Mouse (Mus musculus) thymus, adult 2 months (tissue): ENCODE results near the gene Plekhb2. TPM values are rescaled to one million over a fixed set of nuclear protein-coding genes. Genes with fewer than 3 reads are reported as not detected.

ENCODE experiments used
- DNase-seq: peaks from one replicate; pipeline ENCODE4 v3.0.0; 2021
- H3K27ac ChIP-seq: fragments of 200-500 bp; 2 replicates; pipeline ENCODE4 v1.5.1; 2012; ENCODE audit warnings: low read length, control low read depth; ENCODE audit not compliant: control insufficient read depth, insufficient read depth
- H3K27me3 ChIP-seq: fragments of 200-500 bp; 2 replicates; pipeline ENCODE4 v1.6.1; 2012; ENCODE audit warnings: mild to moderate bottlenecking, low read length, moderate library complexity, mixed read lengths; ENCODE audit not compliant: control insufficient read depth, insufficient read depth
- H3K36me3 ChIP-seq: fragments of 200-500 bp; 2 replicates; pipeline ENCODE4 v1.6.1; 2012; ENCODE audit warnings: mild to moderate bottlenecking, low read length, moderate library complexity; ENCODE audit not compliant: control insufficient read depth, insufficient read depth
- H3K4me1 ChIP-seq: fragments of 200-500 bp; replicated peaks from 2 replicates; pipeline ENCODE4 v1.6.1; 2012; ENCODE audit warnings: low read length; ENCODE audit not compliant: control insufficient read depth, insufficient read depth
- H3K4me3 ChIP-seq: fragments of 200-500 bp; 2 replicates; pipeline ENCODE4 v1.5.1; 2012; ENCODE audit warnings: mild to moderate bottlenecking, low read length, control low read depth, moderate library complexity; ENCODE audit not compliant: control insufficient read depth, insufficient read depth
- CTCF ChIP-seq: fragments of 200-500 bp; IDR thresholded peaks from 2 replicates; pipeline ENCODE4 v1.5.1; 2012; ENCODE audit warnings: mild to moderate bottlenecking, control low read depth, low read length, moderate library complexity, borderline replicate concordance; ENCODE audit not compliant: control insufficient read depth, poor library complexity, insufficient read depth; ENCODE audit errors: extremely low read depth
- POLR2A ChIP-seq: fragments of 200-500 bp; IDR thresholded peaks from 2 replicates; pipeline ENCODE4 v1.6.1; 2012; ENCODE audit warnings: mild to moderate bottlenecking, low read length, control low read depth, moderate library complexity; ENCODE audit not compliant: control insufficient read depth, poor library complexity, insufficient read depth; ENCODE audit errors: extremely low read depth
- WGBS: fragments of 180-500 bp; shearing (Covaris S2); methylation state at CpG from one replicate; pipeline ENCODE4 v1.1.7; 2018; 5-methylcytosine and 5-hydroxymethylcytosine counted together
- polyA plus RNA-seq: library from polyadenylated mRNA; depleted of rRNA; stranded (reverse); fragments of >200 nt; gene quantifications from 2 replicates; pipeline ENCODE4 v1.2.3, GENCODE M21; 2012

Gene Plekhb2
- polyA plus RNA-seq, 1 experiment = 52.4 TPM

- Histone ChIP-seq H3K27ac (no peak overlapping the region), H3K4me3 (no peak overlapping the region), H3K27me3 (no peaks in the 10 kb centered on the region), H3K36me3 (peaks cover 15% of the 10 kb centered on the region; the same call in 1 of the 2 replicates), H3K4me1 (no peaks in the 10 kb centered on the region)
- DNase-seq = no peak
- WGBS = 97% methylated on average over 11 of the region's 11 CpGs
- TF ChIP-seq CTCF = no peak
- TF ChIP-seq POLR2A = no peak
These were observed 39.5 kb upstream of the Plekhb2 start for GRCm38 (mm10) chr1:34810293-34810692.

- WGBS = 83% methylated on average over 6 of the region's 6 CpGs
- no peak overlapping the region for H3K27ac ChIP-seq
- H3K27me3 ChIP-seq = no peaks in the 10 kb centered on the region
- H3K4me1 ChIP-seq = no peaks in the 10 kb centered on the region
- TF ChIP-seq CTCF (no peak), POLR2A (no peak)
- peaks cover 20% of the 10 kb centered on the region for H3K36me3 ChIP-seq
- DNase-seq = no peak
- H3K4me3 ChIP-seq = no peak overlapping the region
These were observed 38.7 kb upstream of the Plekhb2 start for GRCm38 (mm10) chr1:34811035-34811434.

GRCm38 (mm10) chr1:34811581-34811980 is 38.2 kb upstream of the Plekhb2 start:
- DNase-seq = no peak
- over 99% methylated on average over 5 of the region's 6 CpGs for WGBS
- H3K4me1 ChIP-seq = no peaks in the 10 kb centered on the region
- TF ChIP-seq CTCF (no peak), POLR2A (no peak)
- no peaks in the 10 kb centered on the region for H3K27me3 ChIP-seq
- H3K36me3 ChIP-seq = peaks cover 26% of the 10 kb centered on the region
- no peak overlapping the region for H3K27ac ChIP-seq
- H3K4me3 ChIP-seq = no peak overlapping the region

- TF ChIP-seq CTCF = no peak
- TF ChIP-seq POLR2A = no peak
- H3K36me3 ChIP-seq = peaks cover 36% of the 10 kb centered on the region
- 97% methylated on average over 13 of the region's 13 CpGs for WGBS
These were observed 37.1 kb upstream of the Plekhb2 start for GRCm38 (mm10) chr1:34812407-34813247.

GRCm38 (mm10) chr1:34815843-34816242 is 33.9 kb upstream of the Plekhb2 start:
- Histone ChIP-seq H3K4me1 (no peaks in the 10 kb centered on the region), H3K27me3 (no peaks in the 10 kb centered on the region), H3K4me3 (no peak overlapping the region), H3K27ac (no peak overlapping the region), H3K36me3 (peaks cover 62% of the 10 kb centered on the region)
- WGBS = 90% methylated on average over 6 of the region's 6 CpGs
- DNase-seq = no peak
- TF ChIP-seq CTCF (no peak), POLR2A (no peak)

More at GRCm38 (mm10) chr1:34812407-34813247, 37.1 kb upstream of the Plekhb2 start:
- Histone ChIP-seq H3K4me3 (no peak overlapping the region), H3K27ac (no peak overlapping the region), H3K27me3 (no peaks in the 10 kb centered on the region), H3K4me1 (no peaks in the 10 kb centered on the region)
- DNase-seq = no peak

GRCm38 (mm10) chr1:34819225-34819910 is 30.4 kb upstream of the Plekhb2 start:
- Histone ChIP-seq H3K27ac (no peak overlapping the region), H3K27me3 (no peaks in the 10 kb centered on the region), H3K36me3 (peaks cover 58% of the 10 kb centered on the region), H3K4me1 (no peaks in the 10 kb centered on the region), H3K4me3 (no peak overlapping the region)
- 93% methylated on average over 6 of the region's 6 CpGs for WGBS
- no peak for DNase-seq
- no peak for TF ChIP-seq POLR2A
- no peak for TF ChIP-seq CTCF
